Mouse (Mus musculus): ENCODE results near the gene Ube2t.

DNA sequence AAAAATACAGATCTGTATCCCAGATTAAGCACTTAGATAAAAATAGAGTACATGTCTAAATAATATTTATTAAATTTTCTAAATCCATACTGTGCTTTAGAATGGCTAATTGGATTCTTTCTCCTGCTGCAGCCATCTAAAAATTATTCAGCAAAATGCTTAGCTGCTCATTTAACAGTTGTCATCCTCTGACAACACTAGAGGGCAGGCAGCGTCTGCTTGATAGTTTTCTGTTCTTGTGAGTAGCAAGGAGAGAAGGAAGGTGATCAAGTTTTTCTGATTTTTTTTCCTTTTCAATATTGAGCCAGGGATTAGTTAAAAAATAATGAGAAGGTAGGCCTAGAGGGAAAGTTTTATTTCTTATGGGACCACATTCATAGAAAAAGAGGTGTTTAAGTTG lies 10.6 kb downstream of the Ube2t start:
- TF ChIP-seq CTCF (IDR thresholded peaks at IDR 0.05; ENCODE audit: borderline replicate concordance, insufficient read depth, low read depth, low read length) (no peak), POLR2A (IDR thresholded peaks at IDR 0.05; ENCODE audit: borderline replicate concordance, insufficient read depth, low read length) (no peak)

Data from cerebellum, adult 2 months (tissue).